Mouse (Mus musculus) bone marrow macrophage, adult 2 months (primary cell): ENCODE measurements at regions not wholly inside any gene's neighbourhood (a gene's known extent, or its start where the extent isn't known, plus 50 kb on each side); places are given as distances from the start of the nearest gene placed in this dataset.

Experiments
- CTCF ChIP-seq: IDR thresholded peaks from 2 replicates; pipeline ENCODE4 v1.5.1; 2012; ENCODE audit warnings: low read depth, mild to moderate bottlenecking, low read length, moderate library complexity
- POLR2A ChIP-seq: IDR thresholded peaks from 2 replicates; pipeline ENCODE4 v1.6.1; 2012; ENCODE audit warnings: mild to moderate bottlenecking, low read depth, low read length, borderline replicate concordance

GRCm38 (mm10) chr2:166384583-166384982 is 229.1 kb upstream of the Sulf2 start:
- TF ChIP-seq CTCF (no peak), POLR2A (no peak)
